Mouse (Mus musculus) thymus, postnatal 36 days (tissue): ENCODE results near the gene Fabp6.
A peak's percentile ranks its signal among the peaks of the same experiment; 100 is the strongest.

Experiments
- DNase-seq, 2 experiments: peaks; one replicate each; pipeline ENCODE4 v3.0.0; 2022; ENCODE audit warnings: mixed read lengths in 2 of 2

Fabp6 gene

GRCm38 (mm10) chr11:43601440-43601839 is at the start of gene Fabp6:
TSS of gene Fabp6 (minus strand) at chr11:43601540.
- no peak for DNase-seq

- peak; percentile 20 to 22 for DNase-seq
Measured at GRCm38 (mm10) chr11:43645286-43645685, 43.9 kb upstream of the Fabp6 start.

DNA sequence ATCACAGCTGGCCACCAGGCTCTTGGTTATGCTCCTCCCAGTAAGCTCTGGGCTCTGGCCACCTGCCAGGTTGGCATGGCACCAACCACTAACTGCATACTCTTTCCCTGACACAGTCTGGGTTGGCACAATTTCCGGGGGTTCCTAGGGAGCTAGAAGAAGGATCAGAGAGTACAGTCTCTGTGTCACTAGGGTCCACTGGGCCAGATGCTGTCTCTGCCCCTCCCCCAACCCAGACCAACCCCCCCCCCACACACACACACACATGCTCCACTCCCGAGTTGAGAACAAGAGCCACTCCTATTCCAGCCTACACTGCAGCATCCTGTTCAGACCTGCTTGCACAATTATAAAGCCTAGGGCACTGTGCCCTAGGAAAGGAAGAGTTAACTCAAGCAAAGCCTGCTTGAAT is 41.8 kb upstream of the Fabp6 start:
- DNase-seq, result peak in 1 of 2 experiments; percentile 8

GRCm38 (mm10) chr11:43638486-43638885 is 37.1 kb upstream of the Fabp6 start:
- no peak for DNase-seq

DNA sequence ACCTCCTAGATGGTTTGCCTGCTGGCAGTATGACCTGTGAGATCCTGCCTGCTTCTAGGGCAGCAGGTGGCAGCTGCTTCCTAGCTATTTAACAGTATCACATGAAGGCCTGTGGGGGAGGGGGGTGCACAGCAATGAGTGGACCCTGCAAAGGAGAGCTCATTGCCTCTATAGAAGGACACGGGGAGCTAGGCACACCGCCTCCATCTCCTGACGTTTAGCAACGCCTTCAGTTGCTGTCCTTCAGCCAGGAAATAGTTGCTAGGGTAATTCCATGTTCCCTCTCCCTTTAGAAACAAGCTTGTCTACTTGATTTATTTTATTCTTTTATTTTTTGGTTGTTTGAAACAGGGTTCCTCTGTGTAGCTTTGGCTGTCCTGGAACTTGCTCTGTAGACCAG is 35.4 kb upstream of the Fabp6 start:
- DNase-seq, result no peak

DNA sequence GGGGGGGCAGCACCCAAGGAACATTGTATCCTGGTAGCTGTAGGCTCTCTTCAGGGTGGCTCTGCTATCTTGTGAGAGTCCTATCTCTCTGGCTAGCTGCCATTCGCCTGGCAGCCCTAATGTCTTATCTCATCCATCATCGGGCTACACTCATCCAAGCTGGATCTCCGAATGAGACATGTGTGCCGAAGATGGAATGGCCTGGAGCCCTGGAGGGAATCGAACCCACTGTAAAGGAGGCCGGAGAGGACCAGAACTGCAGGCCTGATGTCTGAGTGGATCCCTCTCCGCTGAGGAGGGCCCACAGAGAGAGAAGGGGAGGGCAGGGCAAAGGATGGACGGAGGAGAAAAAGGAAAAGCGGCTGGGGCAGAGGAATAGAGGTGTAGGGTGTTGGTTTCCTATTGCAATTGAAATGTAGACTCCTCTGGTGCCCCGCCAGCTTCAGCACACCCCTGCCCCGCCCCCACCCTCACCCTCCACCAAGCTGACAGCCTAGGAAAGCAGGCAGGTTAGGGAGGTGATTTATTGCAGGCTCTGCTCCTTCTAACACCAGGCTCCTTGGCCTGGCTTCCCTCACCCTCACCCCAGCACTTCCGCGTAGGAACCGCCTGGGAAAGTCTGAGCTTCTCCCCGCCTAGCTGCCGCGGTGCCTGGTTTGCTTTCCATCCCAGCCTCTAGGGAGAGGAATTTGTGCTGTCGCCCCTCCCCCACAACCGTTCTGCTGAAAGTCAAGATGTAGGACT is 32.5 kb upstream of the Fabp6 start:
- DNase-seq, result peak in 1 of 2 experiments; percentile 11

DNA sequence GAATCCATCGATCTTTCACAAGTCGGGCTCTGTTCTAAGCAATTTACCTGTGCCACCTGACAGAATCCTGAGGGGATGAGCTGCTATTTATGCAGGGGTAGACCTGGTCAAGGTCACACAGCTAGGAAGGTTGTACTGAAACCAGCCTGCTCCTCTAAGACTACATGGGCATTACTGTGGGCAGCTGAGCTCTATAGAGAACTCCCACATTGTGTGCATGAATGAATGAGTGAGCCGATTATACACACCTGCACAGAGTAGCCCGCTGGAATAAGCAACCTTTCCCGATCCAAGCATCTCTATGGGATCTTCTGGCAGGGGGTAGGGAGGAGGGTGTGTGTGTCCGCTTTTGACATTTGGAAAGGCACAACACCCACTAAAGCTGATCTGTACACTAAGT is 31.8 kb upstream of the Fabp6 start:
- DNase-seq, result no peak

DNA sequence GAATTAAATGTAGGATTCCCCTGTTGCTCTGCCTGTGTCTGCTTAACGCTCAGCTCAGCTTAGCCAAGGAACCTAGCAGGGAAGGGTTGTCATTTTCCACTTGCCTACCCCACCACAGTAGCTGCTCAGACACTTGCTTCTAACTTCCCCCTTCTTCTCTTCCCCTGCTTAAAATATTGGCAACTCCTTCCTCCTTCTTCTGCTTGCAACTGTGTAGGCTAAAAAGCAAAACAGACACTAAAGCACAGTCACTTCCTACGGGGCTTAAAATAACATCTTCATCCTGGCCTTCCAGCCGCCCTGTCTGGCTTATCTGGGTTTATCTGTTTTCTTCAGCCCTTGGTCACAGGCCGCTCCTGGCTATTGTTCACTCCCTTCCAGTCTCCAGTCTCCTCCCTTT is 31.2 kb upstream of the Fabp6 start:
- DNase-seq, result no peak

GRCm38 (mm10) chr11:43631645-43632044 is 30.3 kb upstream of the Fabp6 start:
- DNase-seq, result no peak

DNA sequence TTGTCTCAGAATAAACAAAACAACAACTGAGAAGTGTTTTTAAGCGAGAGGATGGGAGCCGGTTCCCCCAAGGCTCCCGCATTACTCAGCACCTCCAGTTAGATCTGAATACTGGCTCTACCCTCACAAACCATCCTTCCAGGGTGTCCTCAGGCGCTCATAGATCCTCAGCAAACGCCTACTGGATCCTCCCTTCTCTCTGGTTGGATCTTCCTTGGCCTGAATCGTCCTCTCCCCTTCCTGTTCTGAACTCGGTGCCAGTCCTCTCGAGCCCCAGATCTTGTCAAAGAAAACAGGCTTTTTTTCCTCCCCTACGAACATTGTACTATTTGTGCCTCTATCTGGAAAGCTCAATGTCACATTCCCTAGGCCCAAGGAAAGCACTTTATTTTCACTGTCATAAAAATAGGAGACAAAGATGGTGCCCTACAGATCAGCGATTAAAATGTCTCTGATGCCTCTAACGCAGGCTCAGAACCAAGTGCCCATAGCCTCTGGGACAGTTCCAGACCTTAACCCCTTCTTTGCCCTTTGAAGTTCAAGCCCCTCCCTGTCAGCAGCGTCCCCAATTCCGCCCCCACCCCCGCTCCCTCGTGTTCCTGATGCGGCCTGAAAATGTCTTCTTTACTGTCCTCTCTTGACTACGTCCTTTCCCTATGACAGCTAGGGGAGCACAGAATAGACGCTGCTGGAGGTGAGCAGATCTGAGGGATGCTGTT is 25.7 kb upstream of the Fabp6 start:
- no peak for DNase-seq

GRCm38 (mm10) chr11:43626300-43626926 is 25.1 kb upstream of the Fabp6 start:
- DNase-seq, result no peak

- DNase-seq, result no peak
Measured at GRCm38 (mm10) chr11:43624341-43624740, 23.0 kb upstream of the Fabp6 start.

DNA sequence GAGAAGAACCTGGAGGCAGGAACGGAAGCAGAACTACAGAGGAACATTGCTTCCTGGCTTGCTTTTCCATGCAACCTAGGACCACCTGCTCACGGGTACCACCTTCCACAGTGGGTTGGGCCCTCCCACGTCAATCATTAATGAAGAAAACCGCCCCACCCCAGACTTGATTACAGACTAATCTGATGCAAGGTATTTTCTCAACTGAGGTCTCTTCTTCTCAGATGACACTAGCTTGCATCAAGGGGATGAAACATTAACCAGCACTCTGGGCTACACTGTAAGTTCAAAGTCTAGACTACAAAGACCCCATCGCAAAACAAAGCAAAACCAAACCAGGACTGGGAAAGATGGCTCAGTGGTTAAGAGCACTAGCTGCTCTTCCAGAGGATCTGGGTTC is 20.4 kb upstream of the Fabp6 start:
- no peak for DNase-seq

DNA sequence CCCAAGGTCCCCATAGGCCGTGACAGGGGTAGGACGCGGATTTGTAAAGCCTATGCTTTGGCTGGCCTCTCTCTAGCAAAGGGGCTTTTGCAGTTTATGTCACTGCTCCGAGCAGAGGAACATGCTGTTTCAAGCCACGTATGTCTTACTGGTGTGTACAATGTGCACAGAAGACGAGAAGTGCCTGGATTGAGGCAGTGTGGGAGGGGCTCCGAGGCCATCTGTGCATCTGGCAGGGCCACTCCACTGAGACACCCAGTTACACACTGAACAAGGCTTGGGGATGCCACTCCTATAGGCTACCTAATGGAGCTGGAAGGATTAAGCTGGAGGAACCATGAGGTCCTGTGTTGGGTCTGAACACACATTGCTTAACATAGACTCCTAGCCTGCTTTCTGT is 17.1 kb upstream of the Fabp6 start:
- DNase-seq, result no peak

GRCm38 (mm10) chr11:43617924-43618323 is 16.6 kb upstream of the Fabp6 start:
- DNase-seq, result no peak

DNA sequence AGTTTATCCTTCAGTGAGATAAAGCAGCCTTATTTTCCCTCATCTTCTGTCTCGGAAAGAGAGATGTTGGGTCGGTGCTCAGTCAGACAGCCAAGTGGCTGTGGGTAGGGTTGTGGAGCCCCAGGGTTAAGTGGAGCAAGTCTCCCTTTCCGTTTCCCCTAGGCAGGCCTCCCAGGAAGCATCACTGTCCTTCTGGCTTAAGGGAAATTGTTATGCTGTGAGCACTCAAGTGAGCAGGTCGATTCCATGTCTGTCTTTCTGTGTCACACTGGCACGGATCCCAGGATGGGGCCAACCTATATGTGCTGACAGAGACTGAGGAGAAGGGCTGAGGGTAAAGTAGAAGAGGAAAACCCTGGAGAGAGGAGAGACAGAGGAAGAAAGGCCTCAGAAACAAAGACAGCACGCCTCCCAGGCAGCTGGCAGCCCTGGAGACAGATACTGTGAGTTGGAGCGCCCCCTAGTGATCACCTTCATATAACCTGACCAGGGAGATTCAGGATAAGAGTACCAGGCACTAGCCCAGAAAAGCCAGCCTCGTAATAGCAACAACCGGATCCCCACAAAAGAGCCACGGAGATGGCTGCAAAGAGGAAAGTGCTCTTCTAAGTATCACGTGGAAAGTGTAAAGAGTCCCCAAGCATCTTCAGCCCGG is 11.6 kb upstream of the Fabp6 start:
- DNase-seq, result peak; percentile 40 to 57

DNA sequence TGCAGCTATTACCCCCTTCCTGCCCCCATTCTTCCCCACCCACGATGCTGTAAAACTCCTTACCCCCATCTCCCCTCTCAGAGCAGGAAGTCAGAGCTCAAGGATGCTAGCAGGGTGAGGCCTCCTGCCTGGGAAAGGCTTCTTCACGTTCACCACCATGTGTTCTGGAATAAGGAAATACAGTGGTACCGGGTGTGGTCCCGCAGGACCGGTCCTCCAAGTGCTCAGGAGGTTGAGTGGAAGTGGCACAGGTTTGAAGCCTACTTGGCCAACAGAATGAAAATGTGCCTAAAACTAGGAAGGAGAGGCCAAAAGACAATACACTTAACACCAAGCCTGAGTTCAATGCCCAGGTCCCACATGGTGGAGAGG is 9.3 kb upstream of the Fabp6 start:
- no peak for DNase-seq

- no peak for DNase-seq
Measured at GRCm38 (mm10) chr11:43610006-43610661, 8.8 kb upstream of the Fabp6 start.

DNA sequence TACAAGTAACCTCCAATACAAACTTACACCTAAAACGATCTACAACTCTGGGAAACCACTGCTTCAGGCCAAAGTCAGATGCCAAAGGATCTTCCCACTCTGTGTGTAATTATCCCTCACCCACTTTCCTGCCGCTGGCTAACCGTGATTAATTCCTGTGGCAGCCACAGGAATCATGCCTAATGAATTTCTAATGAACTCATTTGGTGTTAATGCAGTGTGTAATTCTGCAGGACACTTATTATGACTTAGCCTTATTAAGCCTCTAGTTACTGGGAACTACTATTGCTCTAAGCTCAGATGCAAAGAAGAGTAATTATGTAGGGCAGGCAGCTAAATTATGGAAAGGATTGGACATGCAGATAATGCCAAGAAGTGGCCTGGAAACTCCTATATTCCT is 7.1 kb upstream of the Fabp6 start:
- no peak for DNase-seq

DNA sequence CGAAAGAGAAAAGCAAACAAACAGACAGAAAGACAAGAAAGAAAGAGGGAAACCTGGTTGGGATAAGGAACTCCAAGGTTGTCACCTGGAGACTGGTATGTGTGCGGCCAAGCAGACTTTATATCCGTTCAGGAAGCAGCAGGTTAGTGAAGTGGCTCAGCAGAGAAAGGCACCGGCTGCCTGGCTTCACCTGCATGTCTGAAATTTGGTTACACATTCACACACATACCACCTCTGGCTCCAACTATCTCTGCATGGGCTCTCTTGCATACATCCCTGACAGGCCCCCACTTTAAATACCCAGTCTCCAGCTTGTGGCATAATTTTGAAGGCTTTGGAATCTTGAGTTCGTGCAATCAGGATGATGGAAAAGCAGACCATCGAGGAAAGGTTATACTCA is 4.5 kb upstream of the Fabp6 start:
- DNase-seq, result no peak

GRCm38 (mm10) chr11:43604891-43605290 is 3.6 kb upstream of the Fabp6 start:
- no peak for DNase-seq

DNA sequence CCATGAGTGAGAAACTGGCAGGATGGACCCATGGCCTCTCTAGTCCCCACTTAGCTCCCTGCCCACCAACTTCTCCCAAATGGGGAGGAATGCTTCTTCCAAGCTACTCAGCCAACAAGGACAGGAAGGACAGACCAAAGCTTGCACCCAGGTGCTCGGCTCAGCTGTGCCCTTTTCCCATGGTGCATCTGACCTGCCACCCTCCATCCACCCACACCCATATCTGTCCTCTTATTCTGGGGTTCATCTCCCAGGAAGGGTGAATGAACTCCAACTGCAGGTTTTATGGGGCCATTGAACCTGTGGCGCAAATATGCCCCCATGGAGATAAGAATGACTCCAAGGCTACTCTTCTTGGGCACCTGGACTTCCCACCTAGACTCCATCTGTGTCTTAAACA is 2.9 kb upstream of the Fabp6 start:
- DNase-seq, result no peak

DNA sequence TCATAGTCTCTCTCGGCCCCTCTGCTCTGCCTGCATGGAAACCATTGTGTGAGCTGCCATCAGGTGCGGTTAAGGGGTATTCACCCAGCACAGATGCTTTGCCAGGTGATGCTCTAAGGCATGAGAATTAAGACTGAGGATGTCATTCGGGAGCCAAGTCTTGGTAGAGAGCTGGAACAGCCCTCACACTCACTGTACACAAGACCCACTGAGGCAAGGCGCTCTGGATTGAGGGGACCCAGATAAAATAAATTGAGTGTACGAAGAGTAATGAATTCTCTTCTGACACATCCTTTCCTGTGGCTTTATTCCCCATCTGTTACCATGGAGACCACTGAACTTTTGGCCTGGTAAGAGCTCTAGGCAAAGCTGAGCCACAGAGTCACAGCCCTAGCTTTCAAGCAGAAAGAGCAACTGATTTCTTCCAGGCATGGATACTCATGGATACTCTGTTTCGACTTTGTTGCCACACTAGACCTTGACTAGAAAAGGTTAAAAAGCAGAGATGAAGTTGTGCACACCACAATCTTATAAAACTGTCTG is 11.7 kb downstream of the Fabp6 start:
- no peak for DNase-seq
